Mouse (Mus musculus): ENCODE measurements around the gene Tra2a. TPM values are rescaled to one million over a fixed set of nuclear protein-coding genes. Genes with fewer than 3 reads are reported as not detected.

Gene Tra2a
- total and polyA plus RNA-seq, 3 experiments = 55.4 to 120 (median 103) TPM

- dilution Hi-C loops (cut with MboI; ENCODE audit: extremely low pct_ligation_motif_present, extremely low pct_unique_long_range_greater_than_20kb, low sequenced_read_pairs) = no loop called here
- TF ChIP-seq CHD2 (IDR thresholded peaks at IDR 0.05; ENCODE audit: low read length) (no peak), TBP (conservative IDR thresholded peaks at IDR 0.05; ENCODE audit: low read depth, low read length) (no peak), JUND (conservative IDR thresholded peaks at IDR 0.05; ENCODE audit: low read depth, low read length) (no peak), NELFE (IDR thresholded peaks at IDR 0.05; ENCODE audit: low read depth, low read length) (no peak), CHD1 (IDR thresholded peaks at IDR 0.05; ENCODE audit: low read depth, low read length) (no peak), POLR2A (IDR thresholded peaks at IDR 0.05; ENCODE audit: low read depth, low read length) (no peak), MEF2A (IDR thresholded peaks at IDR 0.05; ENCODE audit: borderline replicate concordance, low read depth, low read length) (no peak), JUN (IDR thresholded peaks at IDR 0.05; ENCODE audit: insufficient read depth, low read depth, low read length) (no peak), ZKSCAN1 (IDR thresholded peaks at IDR 0.05; ENCODE audit: borderline replicate concordance, low read depth, low read length) (no peak)
- Histone ChIP-seq H3K4me3 (replicated peaks in 1 of 3; ENCODE audit: low read depth in 2 of 3, low read length in 2 of 3, poor library complexity in 1 of 3) (no peak overlapping the region), H3K9ac (ENCODE audit: insufficient read depth, low read depth) (peak overlapping the region; percentile 58), H3K79me2 (replicated peaks; ENCODE audit: control insufficient read depth, extremely low read depth, insufficient read depth, poor library complexity, severe bottlenecking) (peaks cover 36% of the 10 kb centered on the region), H3K4me1 (ENCODE audit: control insufficient read depth in 1 of 2, insufficient read depth in 2 of 2) (peaks cover 9 to 62% of the 10 kb centered on the region in 2 experiments), H3K4me2 (ENCODE audit: insufficient read depth, low read depth, poor library complexity, severe bottlenecking) (peak overlapping the region; percentile 96), H3K27ac (ENCODE audit: insufficient read depth, low read depth) (no peak overlapping the region; the same call in 1 of the 2 replicates), H3K36me3 (replicated peaks in 1 of 2; ENCODE audit: control insufficient read depth in 1 of 2, insufficient read depth in 1 of 2, low read length in 1 of 2) (peaks cover 0 to 5% of the 10 kb centered on the region in 2 experiments), H3K27me3 (replicated peaks) (no peaks in the 10 kb centered on the region), H3K9me3 (replicated peaks; ENCODE audit: low read length) (no peaks in the 10 kb centered on the region)
- in situ Hi-C loops (cut with MboI; ENCODE audit: low pct_ligation_motif_present, low pct_unique_long_range_greater_than_20kb, low sequenced_read_pairs) = no loop called here
- no peak for DNase-seq (ENCODE audit: extremely low read depth)
Observed at GRCm38 (mm10) chr6:49211596-49211995, 52.2 kb downstream of the Tra2a start.

GRCm38 (mm10) chr6:49209881-49210854 lies 53.7 kb downstream of the Tra2a start:
- peak overlapping the region; percentile 2 to 24 (median 5) for H3K4me3 ChIP-seq (replicated peaks in 1 of 3; ENCODE audit: low read depth in 2 of 3, low read length in 2 of 3, poor library complexity in 1 of 3)
- H3K27me3 ChIP-seq (replicated peaks) = no peaks in the 10 kb centered on the region
- TF ChIP-seq MYC (IDR thresholded peaks at IDR 0.05; ENCODE audit: low read depth, low read length) (no peak), BHLHE40 (IDR thresholded peaks at IDR 0.05; ENCODE audit: low read depth, low read length) (no peak), ZNF384 (IDR thresholded peaks at IDR 0.05; ENCODE audit: low read depth, low read length) (0 out of 2 replicates have a peak, but pooled peaks have one; percentile 7), MAFK (IDR thresholded peaks at IDR 0.05; ENCODE audit: insufficient replicate concordance, low read length) (peak; percentile 97)
- peak; percentile 70 for DNase-seq (ENCODE audit: extremely low read depth)
- peak overlapping the region; percentile 13 for H3K27ac ChIP-seq (ENCODE audit: insufficient read depth, low read depth)
- H3K4me2 ChIP-seq (ENCODE audit: insufficient read depth, low read depth, poor library complexity, severe bottlenecking) = peak overlapping the region; percentile 96
- H3K36me3 ChIP-seq (replicated peaks in 1 of 2; ENCODE audit: control insufficient read depth in 1 of 2, insufficient read depth in 1 of 2, low read length in 1 of 2) = peaks cover 6 to 17% of the 10 kb centered on the region in 2 experiments
- H3K9me3 ChIP-seq (replicated peaks; ENCODE audit: low read length) = no peaks in the 10 kb centered on the region
- dilution Hi-C loops (cut with MboI; ENCODE audit: extremely low pct_ligation_motif_present, extremely low pct_unique_long_range_greater_than_20kb, low sequenced_read_pairs) = no loop called here
- peaks cover 42% of the 10 kb centered on the region for H3K79me2 ChIP-seq (replicated peaks; ENCODE audit: control insufficient read depth, extremely low read depth, insufficient read depth, poor library complexity, severe bottlenecking)
- peaks cover 13 to 68% of the 10 kb centered on the region in 2 experiments for H3K4me1 ChIP-seq (ENCODE audit: control insufficient read depth in 1 of 2, insufficient read depth in 2 of 2)
- in situ Hi-C loops (cut with MboI; ENCODE audit: low pct_ligation_motif_present, low pct_unique_long_range_greater_than_20kb, low sequenced_read_pairs) = loop anchor here (10.0 kb wide), 1 partner anchor 45 kb away; no protein-coding TSS in a partner anchor
- peak overlapping the region; percentile 32; the same call in 1 of the 2 replicates for H3K9ac ChIP-seq (ENCODE audit: insufficient read depth, low read depth)
